Mouse (Mus musculus) activated CD4-positive, CD25-positive, alpha-beta regulatory T cell, adult 4 months (primary cell): ENCODE measurements at regions not wholly inside any gene's neighbourhood (a gene's known extent, or its start where the extent isn't known, plus 50 kb on each side); places are given as distances from the start of the nearest gene placed in this dataset.

ENCODE experiments used
- ATAC-seq: one replicate; pipeline ENCODE4 v1.8.0; 2017

DNA sequence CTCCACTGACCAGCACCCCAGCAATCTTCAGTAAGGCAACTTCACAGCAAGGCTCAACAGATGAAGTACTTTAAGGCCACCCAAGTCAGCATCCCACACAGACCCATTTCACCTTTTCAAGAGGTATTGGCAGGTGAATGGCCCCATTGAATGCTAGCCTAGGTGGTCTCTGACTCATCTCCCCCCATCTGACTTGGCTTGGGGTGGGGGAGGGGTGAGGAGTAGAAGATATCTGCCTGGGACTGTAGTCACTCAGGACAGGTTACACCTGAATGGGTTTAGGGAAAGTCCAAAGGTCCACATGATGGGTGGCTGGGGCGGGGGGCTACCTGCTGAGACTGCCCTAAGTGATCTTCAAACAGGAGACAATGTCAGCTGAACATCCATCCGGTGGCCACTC is 104.0 kb upstream of the Tle3 start:
- no peak for ATAC-seq

DNA sequence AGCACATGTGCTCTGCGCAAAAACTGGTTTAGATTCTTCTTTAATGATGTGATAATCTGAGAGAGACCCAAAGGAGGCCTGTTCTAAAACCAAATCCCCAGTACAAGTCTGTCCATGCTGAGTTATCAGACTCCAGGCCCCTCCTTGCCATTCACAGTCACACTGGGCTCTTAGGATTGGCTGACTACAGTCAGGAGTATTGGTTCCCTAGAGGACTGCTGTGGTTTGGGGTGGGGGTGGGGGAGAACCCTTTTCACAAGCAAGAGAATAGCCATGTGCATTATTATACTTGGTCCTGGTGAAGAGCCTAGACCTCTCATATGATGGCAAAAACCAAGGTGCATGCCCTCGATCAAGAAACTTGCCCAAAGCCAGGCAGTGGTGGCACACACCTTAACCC is 103.5 kb upstream of the Tle3 start:
- no peak for ATAC-seq

DNA sequence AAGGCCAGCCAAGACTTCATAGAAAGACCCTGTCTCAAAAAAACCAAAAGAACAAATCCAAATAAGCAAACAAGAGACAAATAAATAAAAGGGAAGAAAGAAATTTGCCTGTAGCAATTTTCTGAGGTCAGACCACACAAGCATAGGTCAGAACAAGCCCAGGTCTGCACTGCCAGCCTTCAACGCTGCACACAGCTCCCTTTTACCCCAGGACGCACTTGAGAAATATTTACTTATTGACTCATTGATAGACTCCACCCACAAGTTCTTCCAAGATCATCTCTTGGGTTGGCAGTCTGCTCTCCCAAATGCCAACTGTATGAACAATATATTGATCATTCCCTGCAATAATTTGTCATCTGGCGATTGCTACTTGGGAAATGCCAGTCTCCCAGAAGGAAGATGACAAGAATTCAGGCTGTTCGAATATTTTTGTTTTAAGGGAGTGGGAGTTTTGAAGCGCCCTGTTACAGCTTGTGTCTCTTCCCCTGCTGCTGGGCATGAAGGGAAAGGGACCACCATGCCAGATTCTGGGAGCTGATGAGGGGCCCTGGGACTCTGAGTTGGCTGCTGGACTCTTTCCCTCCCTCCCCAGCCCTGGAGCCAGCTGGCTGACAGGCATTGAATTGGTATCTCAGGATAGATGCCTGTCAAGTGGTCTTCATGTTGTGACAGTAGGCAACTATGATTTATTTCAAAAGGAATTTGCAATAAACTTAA is 102.9 kb upstream of the Tle3 start:
- ATAC-seq = no peak

DNA sequence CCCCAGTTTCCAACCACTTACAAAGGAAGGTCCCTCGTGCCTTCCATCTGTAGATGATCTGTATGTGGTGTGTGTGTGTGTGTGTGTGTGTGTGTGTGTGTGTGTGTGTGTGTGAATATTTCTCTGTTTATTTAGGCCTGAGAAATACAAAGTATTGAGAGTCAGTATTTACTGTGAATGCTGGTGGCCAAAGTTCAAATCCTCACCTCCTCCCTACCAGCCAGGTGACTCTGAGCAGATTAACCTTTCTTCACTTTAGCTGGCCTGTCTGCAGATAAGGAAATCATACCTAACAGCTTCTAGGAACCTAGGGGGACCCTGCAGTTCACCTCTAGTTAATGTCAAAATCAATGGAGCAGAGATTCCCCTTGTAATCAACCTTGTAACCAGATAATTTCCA is 100.9 kb upstream of the Tle3 start:
- no peak for ATAC-seq

DNA sequence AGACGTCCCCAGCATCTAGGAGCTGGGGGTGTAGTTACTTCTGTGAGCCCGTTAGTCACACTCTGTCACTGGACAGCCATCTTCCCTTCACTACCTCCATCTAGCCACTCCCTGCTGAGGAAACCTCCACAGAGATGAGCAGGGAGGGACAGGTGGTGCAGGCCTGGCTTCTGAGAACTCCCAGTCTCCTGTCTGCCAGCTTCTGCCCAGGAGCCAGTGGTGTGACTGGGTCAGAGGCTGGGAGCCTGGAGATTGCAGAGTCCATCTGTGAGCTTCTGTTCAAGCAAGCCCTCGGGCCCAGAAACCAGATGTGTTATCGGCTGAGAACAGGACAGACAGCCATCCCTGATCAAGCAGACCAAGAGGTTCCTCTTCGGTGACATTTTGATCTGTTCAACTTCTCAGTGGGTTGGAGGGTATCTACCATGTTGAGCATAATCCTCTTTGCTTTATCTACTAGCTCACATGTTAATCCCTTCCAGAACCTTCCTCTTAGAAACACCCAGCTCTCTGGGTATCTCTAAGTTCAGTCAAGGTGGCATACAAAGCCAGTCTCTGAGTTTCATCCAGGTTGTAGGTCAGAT is 100.3 kb upstream of the Tle3 start:
- no peak for ATAC-seq

DNA sequence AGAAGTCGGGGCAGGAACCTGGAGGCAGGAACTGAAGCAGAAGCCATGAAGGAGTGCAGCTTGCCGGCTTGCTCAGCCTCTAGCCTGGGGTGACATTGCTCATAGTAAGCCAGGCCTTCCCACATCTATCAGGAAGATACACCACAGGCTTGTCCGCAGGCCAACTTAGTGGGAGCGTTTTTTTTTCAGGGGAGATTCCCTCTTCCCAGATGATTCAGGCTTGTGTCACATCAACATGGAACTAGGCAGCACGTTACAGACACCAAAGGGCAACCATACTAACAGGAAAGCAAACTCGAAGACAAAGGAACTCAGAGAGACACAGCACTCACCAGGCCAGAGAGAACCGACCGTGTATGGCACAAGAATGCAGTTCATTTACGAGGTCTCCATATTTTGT is 98.1 kb upstream of the Tle3 start:
- no peak for ATAC-seq

DNA sequence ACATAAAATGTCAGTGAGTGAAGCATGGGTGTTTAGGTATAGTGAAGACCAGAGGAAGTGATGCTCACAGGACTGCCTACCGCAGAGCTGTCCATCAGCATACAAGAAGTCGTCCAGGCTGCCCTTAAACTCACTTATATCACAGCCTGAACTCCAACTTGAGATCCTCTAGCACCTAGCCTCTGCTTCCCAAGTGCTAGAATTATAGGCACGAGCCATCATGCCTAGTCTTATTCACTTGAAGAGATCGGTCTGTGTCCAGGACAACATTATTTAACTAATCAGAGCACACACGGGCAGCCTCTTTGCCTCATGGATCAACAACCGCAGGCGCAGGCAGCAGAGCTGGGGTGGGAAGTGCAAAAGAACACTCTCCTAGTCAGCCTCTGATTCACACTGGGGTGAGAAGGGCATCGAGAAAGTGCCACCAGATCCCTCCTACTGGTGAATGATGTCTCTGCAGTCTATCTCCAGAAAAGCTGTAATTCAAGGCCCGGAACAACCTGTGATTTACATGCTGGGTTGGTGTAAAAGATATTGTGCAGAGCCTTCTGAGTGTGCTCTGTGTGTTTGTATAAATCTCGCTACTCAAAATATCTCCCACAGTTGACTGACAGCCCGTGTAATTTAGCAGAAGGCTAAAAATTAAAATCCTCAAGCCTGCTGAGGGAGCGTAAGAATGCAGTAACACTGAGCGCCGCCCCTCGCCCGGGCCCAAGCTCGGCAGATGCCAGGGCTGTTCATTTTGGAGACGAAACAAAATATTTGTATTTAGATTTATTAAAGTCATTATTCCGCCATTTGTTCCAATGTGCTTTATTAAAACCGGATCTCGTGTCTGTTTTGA is 94.6 kb upstream of the Tle3 start:
- peak; percentile 80 for ATAC-seq

DNA sequence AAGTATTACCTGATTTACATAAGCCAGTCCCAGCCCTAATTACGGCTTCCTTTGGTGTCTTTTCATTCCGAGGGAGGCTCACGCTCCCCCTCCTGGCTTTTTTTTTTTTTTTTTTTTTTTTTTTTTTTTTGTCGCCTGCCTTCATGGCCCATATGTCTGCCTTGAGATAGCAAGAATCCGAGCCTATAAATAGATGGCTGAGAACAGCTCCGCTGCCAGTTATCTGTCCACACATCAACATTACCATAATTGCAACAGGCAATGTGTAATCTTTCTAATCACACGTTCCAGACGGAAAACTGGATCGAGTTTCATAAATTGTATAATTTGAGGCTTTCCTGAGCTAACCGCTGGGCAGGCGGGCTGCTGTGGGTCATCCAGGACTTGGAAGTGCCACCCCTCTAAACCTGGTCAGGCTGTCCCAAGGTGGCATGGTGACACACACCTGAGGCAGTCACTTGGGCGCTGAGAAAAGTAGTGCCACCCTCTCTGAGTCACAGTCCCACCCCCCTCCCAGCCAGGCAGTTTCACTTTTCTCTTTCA is 93.9 kb upstream of the Tle3 start:
- ATAC-seq = peak; percentile 23

DNA sequence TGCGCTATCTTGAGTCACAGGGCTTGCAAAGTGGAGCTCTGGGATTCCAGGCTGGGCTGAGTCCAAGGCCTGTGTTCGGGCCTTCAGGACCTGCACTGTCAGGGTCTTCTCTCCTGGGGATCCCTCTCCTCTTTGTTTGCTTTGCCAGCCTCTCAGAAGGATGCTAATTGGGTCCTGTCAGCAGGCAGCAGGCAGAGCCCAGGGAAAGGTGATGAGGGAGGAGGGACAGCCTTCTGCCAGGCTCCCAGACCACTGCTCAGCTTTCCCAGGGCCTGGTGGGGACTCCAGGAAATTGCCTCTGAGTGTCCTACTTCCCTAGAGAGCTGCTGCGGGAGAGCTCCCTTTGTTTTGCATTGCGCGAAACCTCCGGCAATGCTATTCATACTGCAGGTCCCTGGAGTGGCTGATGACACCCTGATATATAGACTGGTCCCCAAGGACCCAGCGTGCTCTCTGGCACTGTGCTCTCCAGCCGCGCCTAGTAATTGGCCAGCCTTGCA is 93.1 kb upstream of the Tle3 start:
- ATAC-seq = no peak

DNA sequence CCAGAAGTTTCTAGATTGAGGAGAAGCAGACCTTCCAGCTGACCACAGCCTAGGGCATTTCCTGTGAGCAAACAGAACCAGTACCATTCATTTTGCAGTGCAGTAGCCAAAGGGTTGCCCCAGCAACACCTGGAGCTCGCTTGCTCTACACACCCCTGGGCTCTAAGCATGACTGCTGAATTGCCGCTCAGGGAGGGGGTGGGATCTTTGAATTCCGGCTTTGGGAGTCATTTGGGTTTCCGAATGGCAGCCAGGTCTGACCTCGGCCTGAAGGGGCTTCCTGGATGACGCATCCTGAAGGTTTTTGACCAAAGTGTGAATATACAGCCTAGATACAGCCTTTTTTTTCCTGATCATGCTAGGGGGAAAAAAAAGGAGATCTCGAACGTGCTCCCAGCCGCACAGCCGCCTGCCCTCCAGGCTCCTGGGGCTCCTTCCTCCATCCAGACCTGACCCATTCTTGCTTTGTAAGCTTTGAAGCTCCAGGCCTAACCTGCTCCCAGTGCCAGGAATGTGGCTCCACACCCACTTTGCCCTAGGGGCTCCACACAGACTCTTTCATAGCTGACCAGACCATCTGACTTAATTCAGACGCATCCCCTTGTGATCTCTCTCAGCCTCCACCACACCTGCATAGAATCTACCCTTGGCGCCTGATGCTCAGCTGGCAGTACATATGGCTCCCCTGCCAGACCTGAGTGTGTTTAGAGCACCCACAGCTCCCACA is 91.1 kb upstream of the Tle3 start:
- no peak for ATAC-seq

DNA sequence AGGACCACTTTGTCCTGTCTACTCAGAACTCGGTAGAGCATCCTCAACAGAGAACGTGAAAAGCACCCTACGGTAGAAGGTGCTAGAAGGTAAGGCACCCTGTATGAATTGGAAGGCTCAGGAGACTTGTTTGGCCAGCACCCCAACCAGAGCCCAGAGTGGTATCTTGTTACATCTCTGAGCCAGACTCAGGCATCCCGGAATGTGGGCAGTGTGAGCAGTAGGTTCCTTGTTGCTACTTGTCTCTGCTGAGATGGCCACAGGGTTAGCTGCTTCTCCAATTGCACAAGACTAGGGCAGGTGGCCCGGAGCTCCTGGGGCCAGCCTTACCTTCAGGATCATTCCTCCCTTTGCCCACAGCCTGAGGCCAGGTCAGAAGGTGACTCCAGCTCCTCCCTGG is 88.9 kb upstream of the Tle3 start:
- ATAC-seq = no peak

DNA sequence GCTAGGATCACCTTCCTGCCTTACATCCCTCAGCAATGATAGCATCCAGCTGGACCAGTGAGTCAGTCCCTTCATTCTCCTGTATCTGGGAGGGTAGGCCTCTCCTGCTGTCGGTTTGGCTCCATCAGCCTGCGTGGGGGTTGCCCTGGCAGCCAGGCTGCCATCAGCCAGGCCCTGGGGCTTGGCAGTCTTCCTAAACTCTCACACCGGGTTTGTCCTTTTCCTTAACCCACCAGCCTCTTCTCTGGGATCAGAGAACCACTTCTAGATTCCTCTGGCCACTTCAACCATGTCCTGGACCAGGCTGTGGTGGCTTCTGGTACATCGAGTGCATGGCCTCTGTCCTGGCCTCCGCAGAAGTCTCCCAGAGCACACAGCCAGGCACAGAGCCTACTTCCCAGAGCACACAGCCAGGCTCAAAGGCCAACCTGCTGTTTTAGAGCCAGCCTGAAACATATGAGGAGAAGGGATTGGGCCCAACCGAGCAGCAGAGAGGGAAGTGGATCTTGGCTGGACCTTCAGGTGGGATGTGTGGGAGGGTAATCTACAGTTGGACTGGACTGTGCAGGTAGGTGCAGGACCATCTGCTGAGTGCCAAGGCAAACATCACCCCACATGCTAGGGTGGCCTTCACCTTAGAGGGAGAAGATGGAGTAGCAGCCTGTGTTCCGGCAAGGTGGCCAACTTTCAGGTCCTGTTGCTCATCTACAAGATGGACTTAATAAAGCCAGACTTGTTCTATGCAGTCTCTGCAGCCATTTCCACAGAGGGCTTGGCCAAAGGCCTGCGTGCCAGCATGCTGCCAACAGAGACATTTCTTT is 87.8 kb upstream of the Tle3 start:
- no peak for ATAC-seq

DNA sequence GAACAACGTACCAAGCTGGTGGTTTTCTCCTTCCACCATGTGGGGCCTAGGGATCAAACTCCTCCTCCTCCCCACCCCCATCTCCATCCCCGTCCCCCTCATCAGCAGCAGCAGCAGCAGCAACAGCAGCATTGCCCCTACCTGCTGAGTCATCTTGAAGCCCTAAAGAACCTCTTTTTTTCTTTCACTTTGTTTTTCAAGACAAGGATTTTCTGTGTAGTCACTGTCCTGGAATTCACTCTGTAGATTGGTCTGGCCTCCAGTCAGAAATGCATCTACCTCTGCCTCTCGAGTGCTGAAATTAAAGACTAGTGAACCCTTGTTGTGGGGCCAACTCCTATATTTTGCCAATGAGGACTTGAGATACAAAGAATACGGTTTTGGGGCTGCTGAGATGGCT is 85.6 kb upstream of the Tle3 start:
- no peak for ATAC-seq

DNA sequence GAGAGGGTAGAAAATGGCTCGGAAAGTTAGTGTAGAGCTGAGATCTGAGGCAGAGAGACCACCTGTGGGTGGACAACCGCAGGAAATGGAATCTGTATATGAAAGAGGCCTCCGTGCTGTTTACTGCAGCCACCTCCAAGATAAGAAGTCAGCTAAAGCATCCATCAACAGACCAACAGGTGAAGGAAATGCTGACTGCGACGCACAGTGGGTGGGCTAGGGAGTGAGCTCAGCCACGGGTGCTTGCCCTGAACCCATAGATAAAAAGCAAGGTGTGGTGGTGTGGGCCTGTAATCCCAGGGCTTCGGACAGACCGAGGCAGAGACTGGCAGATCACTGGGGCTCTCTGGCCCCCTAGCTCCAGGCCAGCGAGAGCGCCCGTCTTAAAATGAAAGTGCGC is 83.0 kb upstream of the Tle3 start:
- ATAC-seq = no peak

DNA sequence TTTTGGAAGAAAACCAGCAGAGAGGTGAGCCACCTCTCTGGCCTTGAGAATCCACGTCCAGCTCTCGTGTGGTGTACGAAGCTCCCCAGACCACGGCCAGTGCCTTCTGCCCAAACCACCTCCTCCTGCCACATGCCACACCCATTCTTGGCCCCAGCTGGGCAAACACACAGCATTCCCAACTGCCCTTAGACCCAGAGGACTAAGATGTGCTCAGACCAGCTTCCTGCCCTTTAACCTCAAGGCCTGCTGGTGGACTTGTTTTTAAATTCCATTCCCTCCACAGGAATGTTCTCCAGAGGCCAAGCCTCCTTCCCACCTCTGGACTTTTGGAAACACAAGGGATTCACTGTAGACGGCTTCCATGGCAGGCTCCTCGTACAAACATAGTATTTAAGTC is 82.5 kb upstream of the Tle3 start:
- no peak for ATAC-seq

DNA sequence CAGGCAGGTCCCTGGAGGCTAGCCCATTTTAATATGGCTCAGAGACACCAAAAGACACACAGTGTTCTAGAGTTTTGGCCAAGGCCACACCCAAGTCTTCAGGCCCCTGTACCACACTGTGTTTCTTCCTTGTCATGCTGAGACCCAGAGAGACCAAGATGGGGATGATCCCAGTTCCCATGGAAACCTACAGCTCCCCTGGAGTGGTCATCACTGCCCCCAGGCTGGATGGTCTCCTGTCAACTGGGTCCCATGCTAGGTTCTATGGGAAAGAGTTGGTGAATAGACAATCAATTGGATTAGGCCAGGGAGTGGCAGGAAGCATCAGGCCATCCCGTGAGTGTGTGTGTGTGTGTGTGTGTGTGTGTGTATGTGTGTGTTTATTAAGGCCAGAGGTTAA is 80.5 kb upstream of the Tle3 start:
- no peak for ATAC-seq

DNA sequence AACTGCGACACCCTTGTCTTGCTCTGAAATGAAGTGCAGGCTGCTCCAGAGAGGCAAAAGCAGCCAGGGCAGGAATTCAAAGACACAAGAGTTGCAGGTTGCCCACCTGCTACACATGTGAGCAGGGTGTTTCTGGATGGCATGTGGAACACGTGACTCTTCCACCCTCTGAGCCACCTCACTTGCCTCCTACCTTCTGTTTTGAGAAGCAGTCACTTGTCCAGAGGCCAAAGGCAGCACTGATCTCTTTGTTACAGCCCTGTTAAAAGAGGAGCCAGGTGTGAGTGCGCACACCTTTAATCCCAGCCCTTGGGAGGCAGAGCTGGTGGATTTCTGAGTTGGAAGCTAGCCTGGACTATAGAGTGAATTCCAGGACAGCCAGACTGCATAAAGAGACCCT is 79.7 kb upstream of the Tle3 start:
- ATAC-seq = no peak

DNA sequence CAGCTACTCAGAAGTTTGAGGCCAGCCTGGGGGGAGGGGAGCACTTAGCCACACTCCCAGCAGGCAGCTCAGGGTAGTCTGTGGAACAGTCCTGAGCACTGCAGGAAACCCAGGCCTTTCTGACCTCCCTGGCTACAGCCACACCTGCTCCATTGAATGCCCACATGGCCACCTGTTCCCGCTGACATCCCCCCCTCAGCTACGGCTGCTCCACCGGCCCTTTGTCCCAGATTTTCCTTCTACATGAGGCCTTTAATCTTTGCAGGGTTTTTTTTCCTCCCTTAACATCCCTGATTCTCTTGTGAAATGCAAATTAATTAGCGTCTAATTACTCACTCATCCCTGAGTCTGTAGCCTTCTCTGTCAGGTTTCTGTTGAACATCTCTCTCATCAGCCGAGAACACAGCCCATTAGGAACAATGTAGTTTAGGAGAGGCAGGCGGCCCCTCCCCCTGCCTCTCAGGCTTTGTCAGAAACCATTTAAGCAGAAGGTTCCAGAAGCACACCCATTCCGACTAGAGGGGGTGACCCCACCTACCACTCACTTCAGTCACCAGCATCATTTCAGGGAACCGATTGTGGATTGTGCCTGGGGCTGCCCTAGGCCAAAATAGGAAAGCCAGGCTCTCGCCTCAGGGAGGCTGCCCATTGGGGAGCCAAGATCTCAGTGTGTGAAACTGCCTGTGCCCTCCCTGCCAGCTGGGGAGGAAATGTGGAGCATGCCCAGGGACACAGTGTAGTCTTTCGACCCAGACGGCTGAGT is 78.8 kb upstream of the Tle3 start:
- no peak for ATAC-seq

DNA sequence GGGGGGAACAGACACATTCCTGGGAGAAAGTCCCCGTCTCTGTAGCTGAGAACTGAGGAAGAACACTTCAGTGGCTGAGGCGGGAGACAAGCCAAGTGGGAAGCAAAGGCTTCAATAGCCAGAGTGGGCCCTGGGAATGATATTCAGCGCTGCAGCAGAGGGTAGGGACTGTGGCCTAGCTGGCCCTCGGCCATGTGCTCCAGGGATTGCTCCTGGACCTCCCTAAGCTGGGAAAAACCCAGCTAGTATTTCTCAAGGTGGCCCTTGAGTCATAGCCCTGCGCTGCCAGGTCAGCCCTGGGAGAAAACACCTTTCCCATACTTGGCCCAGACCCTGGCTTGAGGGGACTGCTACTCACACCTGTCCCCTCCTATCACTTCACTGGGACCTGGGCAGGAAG is 77.2 kb upstream of the Tle3 start:
- ATAC-seq = no peak

DNA sequence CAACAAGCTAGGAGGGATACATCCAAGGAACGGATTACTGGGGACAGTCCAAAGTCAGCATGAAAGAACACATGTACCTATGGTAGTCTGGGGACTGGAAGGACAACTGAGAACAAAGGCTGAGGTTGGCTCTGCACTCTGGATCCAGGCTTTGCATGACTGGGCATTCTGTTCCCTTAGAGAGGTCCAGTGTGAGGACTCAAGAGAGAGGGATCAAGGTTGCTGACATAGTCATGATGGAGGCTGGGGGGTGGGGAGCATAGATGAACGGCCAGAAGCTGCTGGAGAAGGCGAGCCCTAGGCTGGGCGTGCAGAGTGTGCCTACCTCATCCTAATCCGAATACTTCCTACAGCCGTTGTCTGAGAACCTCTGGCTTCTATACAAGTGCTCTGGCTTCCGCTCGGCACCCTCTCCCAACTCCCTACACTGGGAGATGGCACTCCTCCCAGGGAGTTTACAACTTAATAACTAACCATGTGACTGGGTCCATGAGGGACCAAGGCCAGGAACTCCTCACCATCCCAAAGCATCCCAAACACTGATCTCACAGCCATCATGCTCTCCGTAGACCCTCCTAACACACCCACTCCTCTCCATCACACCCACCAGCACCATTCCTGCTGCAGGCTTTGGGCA is 75.7 kb upstream of the Tle3 start:
- no peak for ATAC-seq

DNA sequence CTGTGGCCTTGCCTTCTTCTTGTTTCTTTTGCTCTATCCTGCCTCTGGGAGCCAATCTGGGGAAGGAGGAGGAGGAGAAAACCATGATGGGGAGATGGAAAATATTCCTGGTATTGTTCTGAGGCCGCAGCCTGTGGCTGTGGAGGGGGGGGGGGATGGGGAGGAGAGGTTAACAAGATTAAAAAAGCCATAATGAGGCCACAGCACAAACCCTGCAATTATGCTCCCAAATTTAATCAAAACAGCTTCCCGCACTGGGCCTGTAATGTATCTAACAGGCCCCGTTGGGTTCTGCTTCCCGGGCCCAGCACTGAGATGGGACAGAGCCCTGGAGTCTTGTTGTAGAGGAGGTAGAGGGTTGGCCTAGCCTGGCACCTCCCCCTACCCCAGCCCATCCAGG is 74.8 kb upstream of the Tle3 start:
- no peak for ATAC-seq
